Mouse (Mus musculus) E14TG2a.4 (cell line): ENCODE measurements around the gene Ucn2.

Experiments
- CTCF ChIP-seq: conservative IDR thresholded peaks from 2 replicates; pipeline ENCODE4 v1.5.1; 2014; ENCODE audit warnings: low read length
- NANOG ChIP-seq: IDR thresholded peaks from 2 replicates; pipeline ENCODE4 v1.6.1; 2014; ENCODE audit warnings: borderline replicate concordance, low read length, mixed read lengths
- POU5F1 ChIP-seq: IDR thresholded peaks from 2 replicates; pipeline ENCODE4 v1.6.1; 2014; ENCODE audit warnings: low read length, borderline replicate concordance

GRCm38 (mm10) chr9:108945608-108946007, 40.2 kb upstream of the Ucn2 start:
- TF ChIP-seq CTCF = no peak
- TF ChIP-seq NANOG = no peak
- no peak for TF ChIP-seq POU5F1
